Comparison of ENCODE assay signal across 10 mouse cellular contexts in genomic region chr11:68656887-68657685, GRCm38 (mm10). TPM values are rescaled to one million over a fixed set of nuclear protein-coding genes. Genes with fewer than 3 reads are reported as not detected.
A peak's percentile ranks its signal among the peaks of the same experiment; 100 is the strongest.
DNase-seq lines count a peak whose midpoint lies in the region; ATAC-seq and TF ChIP-seq lines count a peak whose summit lies in the region.
"Had no signal": no experiment of that assay in that cellular context is flagged by ENCODE, and none has a peak within 500 bp of the region (broad histone marks: within the 10 kb centered on the region; RNA-seq: fewer than 3 reads in every experiment).

No protein-coding gene starts in this region.

- WGBS in heart, postnatal 0 days, result 34% methylated on average over 6 of the region's 6 CpGs
- 60% methylated on average over 6 of the region's 6 CpGs for WGBS in hindbrain, embryonic 14.5 days

- no peak overlapping the region for H3K4me3 ChIP-seq in heart, postnatal 0 days (ENCODE audit: low read depth, low read length)
- H3K4me3 ChIP-seq in embryonic fibroblast, embryonic 13.5 days (ENCODE audit: insufficient read depth, low read length), result no peak overlapping the region
- no peak overlapping the region for H3K4me3 ChIP-seq in hindbrain, embryonic 14.5 days (replicated peaks; ENCODE audit: low read length)

- intact Hi-C loops in heart, postnatal 25 days (cut with DNase I), result no loop called here

- no peak overlapping the region for H3K9ac ChIP-seq in heart, postnatal 0 days (replicated peaks; ENCODE audit: low read depth, low read length)
- H3K9ac ChIP-seq in hindbrain, embryonic 14.5 days, result no peak overlapping the region

- no peak for DNase-seq in heart, postnatal 0 days (ENCODE audit: low spot score)
- no peak for DNase-seq in heart, postnatal 25 days (ENCODE audit: low spot score)
- DNase-seq in NIH3T3 (ENCODE audit: low read depth), result peak; percentile 81
- DNase-seq in lung, postnatal 14 days, result peak; percentile 26
- no peak for DNase-seq in hindbrain, embryonic 14.5 days (ENCODE audit: low spot score)
- no peak for DNase-seq in cerebellum, postnatal 14 days
- DNase-seq: embryo, embryonic 11 days had no signal

- no peak for TF ChIP-seq EP300 in heart, postnatal 0 days (IDR thresholded peaks at IDR 0.05; ENCODE audit: low read depth)

- H3K4me2 ChIP-seq in heart, postnatal 0 days (ENCODE audit: low read depth, low read length), result no peak overlapping the region
- H3K4me2 ChIP-seq in hindbrain, embryonic 14.5 days (replicated peaks), result no peak overlapping the region
- H3K4me2 ChIP-seq: midbrain, embryonic 11.5 days had no signal

- H3K27ac ChIP-seq in heart, postnatal 0 days (ENCODE audit: low read depth), result peak overlapping the region; percentile 92
- peak overlapping the region; percentile 58 for H3K27ac ChIP-seq in embryonic fibroblast, embryonic 13.5 days (ENCODE audit: insufficient read depth, low read length)
- H3K27ac ChIP-seq in hindbrain, embryonic 14.5 days, result no peak overlapping the region; the same call in 1 of the 2 replicates

- no peak for TF ChIP-seq POLR2A in embryonic fibroblast, embryonic 13.5 days (IDR thresholded peaks at IDR 0.05; ENCODE audit: low read depth, low read length)

- H3K4me1 ChIP-seq in heart, postnatal 0 days (ENCODE audit: control insufficient read depth, insufficient read depth), result peaks cover 27% of the 10 kb centered on the region
- peaks cover 5% of the 10 kb centered on the region for H3K4me1 ChIP-seq in embryonic fibroblast, embryonic 13.5 days (ENCODE audit: control insufficient read depth, insufficient read depth, low read length)
- H3K4me1 ChIP-seq in hindbrain, embryonic 14.5 days (replicated peaks; ENCODE audit: control insufficient read depth, insufficient read depth, low read length), result no peaks in the 10 kb centered on the region

- TF ChIP-seq CTCF in heart, postnatal 0 days (IDR thresholded peaks at IDR 0.05; ENCODE audit: low read depth), result no peak
- TF ChIP-seq CTCF in embryonic fibroblast, embryonic 13.5 days (IDR thresholded peaks at IDR 0.05; ENCODE audit: borderline replicate concordance, insufficient read depth, low read length), result no peak

- no peaks in the 10 kb centered on the region for H3K27me3 ChIP-seq in heart, postnatal 0 days (ENCODE audit: control insufficient read depth, insufficient read depth, low read length)
- H3K27me3 ChIP-seq in hindbrain, embryonic 14.5 days (ENCODE audit: control insufficient read depth, insufficient read depth, low read length), result no peaks in the 10 kb centered on the region

- H3K9me3 ChIP-seq in heart, postnatal 0 days (replicated peaks; ENCODE audit: control insufficient read depth, low read length), result no peaks in the 10 kb centered on the region
- H3K9me3 ChIP-seq in hindbrain, embryonic 14.5 days (ENCODE audit: control insufficient read depth, low read length), result no peaks in the 10 kb centered on the region
- H3K9me3 ChIP-seq: G1E had no signal

- no peaks in the 10 kb centered on the region for H3K36me3 ChIP-seq in heart, postnatal 0 days (replicated peaks; ENCODE audit: control insufficient read depth, insufficient read depth, low read length)
- H3K36me3 ChIP-seq in hindbrain, embryonic 14.5 days (replicated peaks; ENCODE audit: control insufficient read depth, insufficient read depth), result no peaks in the 10 kb centered on the region
- H3K36me3 ChIP-seq: G1E had no signal

- ATAC-seq in heart, postnatal 0 days (ENCODE audit: insufficient read depth, low read depth), result no peak
- ATAC-seq in hindbrain, embryonic 14.5 days (ENCODE audit: low FRiP score), result no peak

RNA-seq across cellular contexts. Expression of gene Myh10, which starts 34.3 kb away (rescaled TPM):
- 82.8 and 150 TPM in 2 replicates for total RNA-seq in heart, postnatal 0 days (2014; rRNA removed; ENCODE audit: low replicate concordance)
- polyA plus RNA-seq in heart, postnatal 0 days (2015; fragmentation: Nextera tagmentation; extraction: Ambion mirVana), result 34.9 and 39.5 TPM in 2 replicates
- 10 to 100 TPM; 30.4 to 32.0 TPM for total RNA-seq in heart, postnatal 25 days (2021)
- polyA plus RNA-seq in embryonic fibroblast, embryonic 13.5 days (2011; ENCODE audit: insufficient read length, low read depth, missing spikeins), result 459 and 533 TPM in 2 replicates
- 95.3 and 101 TPM in 2 replicates for polyA plus RNA-seq in hindbrain, embryonic 14.5 days (2014; fragmentation: Nextera tagmentation; extraction: Ambion mirVana)

Comparison
In these comparisons a context has a peak if more than half of its experiments do, and no peak if none do; other contexts are left out.
1. DNase-seq: peak in NIH3T3 (single experiment) and lung, postnatal 14 days (single experiment); none in heart, postnatal 0 days (single experiment), heart, postnatal 25 days (single experiment), hindbrain, embryonic 14.5 days (single experiment) and cerebellum, postnatal 14 days (0 of 2).